Mouse (Mus musculus) retina, embryonic 14.5 days (tissue): ENCODE measurements around the gene Larp4b.
A peak's percentile ranks its signal among the peaks of the same experiment; 100 is the strongest.

Source experiments
- DNase-seq: peaks from one replicate; pipeline ENCODE4 v3.0.0-alpha.2; 2015; ENCODE audit warnings: low spot score

Larp4b gene

DNA sequence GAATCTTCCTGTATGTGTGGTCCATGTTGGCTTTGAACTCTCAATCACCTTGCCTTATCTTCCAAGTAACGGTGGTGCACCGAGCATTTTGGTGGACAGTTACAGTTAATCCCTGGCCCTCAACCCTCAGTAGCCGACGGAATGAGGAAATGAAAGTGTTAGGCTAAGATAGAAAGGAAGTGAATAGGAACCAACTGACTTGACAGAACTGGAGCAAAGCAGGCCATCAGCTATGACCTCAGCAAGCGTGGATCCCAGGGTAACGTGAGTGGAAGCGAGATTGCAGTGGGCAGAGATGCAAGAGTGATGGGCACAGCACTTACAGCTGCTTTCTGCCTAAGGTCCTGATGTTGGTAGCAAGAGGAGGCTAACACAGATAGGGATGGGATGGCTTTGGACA, 31.5 kb downstream of the Larp4b start:
- no peak for DNase-seq

- no peak for DNase-seq
These were observed 34.0 kb downstream of the Larp4b start for GRCm38 (mm10) chr13:9127715-9128114.

GRCm38 (mm10) chr13:9128707-9129314, 35.1 kb downstream of the Larp4b start:
- no peak for DNase-seq

DNA sequence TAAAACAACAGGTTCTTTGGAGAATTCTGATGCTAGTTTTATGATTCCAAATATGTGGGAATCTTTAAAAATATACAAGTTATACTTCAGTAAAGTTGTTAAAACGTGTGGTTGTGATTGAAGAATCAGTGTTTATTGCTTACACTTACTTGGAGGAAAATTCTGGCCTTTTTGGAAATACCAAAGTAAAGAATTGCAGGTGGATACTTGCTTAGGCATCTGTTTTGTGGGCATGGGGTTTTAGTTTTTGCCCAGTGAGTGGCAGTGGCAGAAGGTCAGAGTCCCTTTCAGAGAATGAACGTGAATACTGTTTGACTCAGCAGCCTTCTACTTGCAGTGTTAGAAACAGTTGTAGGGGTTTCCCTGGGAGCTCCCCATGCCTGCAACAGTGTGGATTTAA, 40.7 kb downstream of the Larp4b start:
- no peak for DNase-seq

DNA sequence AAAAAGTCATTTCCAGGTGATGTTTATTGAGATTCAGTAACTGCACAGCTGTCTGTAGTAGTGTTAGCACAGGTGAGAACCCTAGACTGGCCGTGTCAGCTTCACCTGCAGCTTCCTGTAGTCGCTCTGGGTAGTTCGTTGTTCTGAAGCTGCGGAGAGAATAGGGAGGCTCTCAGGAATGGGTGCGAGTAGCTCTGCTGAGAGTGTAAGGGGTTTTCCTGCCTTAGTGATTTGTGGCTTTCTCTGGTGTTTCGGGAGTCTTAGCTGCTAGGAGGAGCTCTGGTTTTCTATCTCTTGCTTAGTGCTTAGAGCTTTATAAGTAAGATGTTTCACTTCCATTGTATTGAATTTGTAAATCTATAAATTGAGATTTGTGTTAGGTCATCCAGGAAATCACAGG, 42.4 kb downstream of the Larp4b start:
- DNase-seq, result no peak

DNA sequence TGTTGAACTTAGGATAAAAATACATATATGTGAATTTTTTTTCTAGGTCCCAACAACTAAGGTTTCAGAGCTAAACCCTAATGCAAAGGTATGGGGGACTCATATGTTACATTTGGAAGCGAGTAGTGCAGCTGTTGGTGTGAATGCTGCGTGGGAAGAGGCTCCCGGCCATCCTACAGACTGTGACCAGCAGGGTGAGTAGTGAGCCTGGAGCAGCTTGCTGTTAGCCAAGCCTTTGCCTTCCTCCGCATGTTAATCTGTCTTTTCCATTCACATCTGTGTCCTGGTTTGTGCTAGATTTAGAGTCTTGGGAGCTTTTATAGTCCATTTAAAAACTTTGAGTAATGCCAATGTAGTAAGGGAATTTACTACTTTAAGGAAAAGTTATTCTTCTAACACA, 43.1 kb downstream of the Larp4b start:
- DNase-seq, result peak; percentile 40

DNA sequence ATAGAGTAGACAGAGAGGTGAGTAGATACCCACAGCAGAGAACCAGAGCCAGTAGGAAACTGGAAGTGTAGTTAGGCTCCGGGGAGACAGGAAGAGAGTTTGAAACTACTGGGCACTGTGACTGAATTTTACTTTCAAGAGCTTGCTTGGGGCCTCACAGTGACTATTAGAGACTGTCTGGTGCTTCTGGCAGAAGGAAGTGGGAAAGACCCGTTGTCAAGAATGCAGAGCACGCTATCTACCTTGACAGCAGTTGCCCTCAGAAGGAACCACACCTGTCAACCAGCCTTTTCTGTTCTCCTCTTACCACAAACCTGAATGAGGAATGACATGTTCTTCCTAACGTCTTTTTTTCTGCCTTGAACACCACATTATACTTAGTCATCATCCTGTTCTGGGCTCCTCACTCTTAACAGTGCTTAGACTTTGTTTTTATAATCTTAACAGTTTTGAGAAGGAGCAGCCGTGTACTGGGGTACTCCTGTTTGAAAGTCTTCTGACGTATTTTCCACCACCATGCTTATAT, 45.8 kb downstream of the Larp4b start:
- no peak for DNase-seq

- DNase-seq, result no peak
These were observed 46.5 kb downstream of the Larp4b start for GRCm38 (mm10) chr13:9140204-9140603.

DNA sequence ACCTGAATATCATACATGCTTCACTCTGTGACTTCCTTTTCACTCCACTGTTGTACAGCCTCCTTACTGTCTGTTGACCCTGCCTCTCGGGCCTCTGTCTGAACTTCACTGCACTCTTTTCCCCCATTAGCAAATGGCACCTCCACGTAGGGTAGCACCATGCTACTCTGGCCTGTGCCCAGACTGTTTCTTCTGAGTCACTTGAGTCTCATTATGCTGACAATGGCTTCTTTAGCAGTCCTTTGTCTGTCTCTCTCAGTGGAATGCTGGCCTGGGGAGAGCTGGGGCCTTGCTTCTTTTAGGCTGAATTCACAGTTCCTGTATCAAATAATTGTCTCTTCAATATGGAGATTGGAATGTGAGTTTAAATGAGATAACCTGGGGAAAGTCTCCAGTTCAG, 48.7 kb downstream of the Larp4b start:
- peak; percentile 56 for DNase-seq

- DNase-seq, result no peak
These were observed 55.1 kb downstream of the Larp4b start for GRCm38 (mm10) chr13:9148830-9149229.

- DNase-seq, result no peak
These were observed 56.0 kb downstream of the Larp4b start for GRCm38 (mm10) chr13:9149473-9150217.

DNA sequence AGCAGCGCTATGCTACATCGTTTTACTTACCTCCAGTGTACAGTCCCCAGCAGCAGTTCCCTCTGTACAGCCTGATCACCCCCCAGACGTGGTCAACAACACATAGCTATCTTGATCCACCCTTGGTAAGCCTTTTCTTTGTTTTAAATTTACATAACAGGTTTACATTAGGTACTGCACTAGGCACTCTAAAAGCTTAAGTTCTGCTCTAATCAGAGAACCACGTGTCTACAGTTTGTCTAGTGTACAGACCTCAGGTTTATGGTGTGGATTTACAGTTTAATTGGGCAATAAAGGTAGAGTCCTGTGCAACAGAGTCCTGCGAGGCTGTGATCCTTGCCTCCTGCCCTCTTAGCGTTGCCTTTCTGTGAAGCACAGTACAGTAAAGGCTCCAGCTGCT, 57.4 kb downstream of the Larp4b start:
- no peak for DNase-seq

DNA sequence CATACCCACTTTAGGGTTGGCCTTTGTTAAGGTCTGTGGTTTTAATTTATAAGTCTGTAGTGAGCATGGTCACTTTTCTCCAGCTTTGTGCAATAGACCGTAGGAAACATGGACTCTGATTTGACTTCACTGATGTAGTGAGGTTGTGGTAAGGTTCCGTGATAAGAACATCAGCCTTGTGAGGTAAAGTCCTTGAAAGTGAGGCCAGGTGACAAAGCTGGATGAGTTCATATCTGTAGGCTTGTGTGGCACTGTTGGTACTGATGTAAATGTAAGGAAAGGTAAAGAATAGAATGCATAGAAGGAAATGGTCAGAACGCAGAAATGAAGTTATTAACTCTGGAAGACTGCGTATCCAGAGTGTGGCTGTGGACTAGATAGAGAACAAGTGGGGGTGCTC, 57.9 kb downstream of the Larp4b start:
- no peak for DNase-seq

DNA sequence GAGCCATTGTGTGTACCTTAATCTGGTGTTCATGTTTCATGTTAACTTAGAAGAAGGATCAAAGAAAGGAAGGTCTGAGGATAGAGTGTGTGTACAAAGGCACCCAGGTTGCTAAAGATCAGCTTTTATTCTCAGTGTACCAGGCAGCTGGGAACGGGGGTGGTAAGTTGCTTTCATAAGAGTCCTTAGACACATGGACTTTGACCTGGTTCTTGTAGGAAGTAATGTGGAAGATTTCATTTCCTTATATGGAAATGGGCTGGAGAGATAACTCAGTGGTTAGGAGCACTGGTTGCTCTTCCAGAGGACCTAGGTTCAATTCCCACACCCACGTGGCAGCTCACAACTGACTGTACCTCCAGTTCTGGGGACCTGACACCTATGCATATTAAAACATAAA, 58.6 kb downstream of the Larp4b start:
- no peak for DNase-seq

GRCm38 (mm10) chr13:9153803-9154202, 60.1 kb downstream of the Larp4b start:
- DNase-seq, result no peak

- no peak for DNase-seq
These were observed 65.6 kb downstream of the Larp4b start for GRCm38 (mm10) chr13:9159282-9159681.

- no peak for DNase-seq
These were observed 69.2 kb downstream of the Larp4b start for GRCm38 (mm10) chr13:9162888-9163287.

- no peak for DNase-seq
These were observed 74.2 kb downstream of the Larp4b start for GRCm38 (mm10) chr13:9167842-9168241.

- no peak for DNase-seq
These were observed 75.9 kb downstream of the Larp4b start for GRCm38 (mm10) chr13:9169616-9170015.

GRCm38 (mm10) chr13:9170726-9171125, 77.0 kb downstream of the Larp4b start:
- no peak for DNase-seq

DNA sequence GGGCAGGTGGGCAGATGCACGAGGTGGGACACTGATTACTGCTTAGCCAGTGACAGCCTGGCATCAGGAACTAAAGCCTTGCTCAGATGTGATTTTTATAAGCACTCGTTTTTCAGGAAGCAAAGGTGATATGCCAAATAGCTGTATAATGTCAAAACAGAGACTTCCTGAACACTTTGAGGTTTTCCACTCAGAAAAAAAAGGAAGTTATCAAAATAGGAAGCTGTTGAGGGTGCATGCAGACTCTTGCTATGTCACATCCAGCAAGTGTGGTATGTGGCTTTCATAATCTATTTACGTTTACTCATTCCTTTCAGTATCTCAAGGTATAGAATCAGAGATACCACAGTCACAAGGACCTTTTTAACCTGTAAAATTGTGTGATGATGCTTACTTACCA, 79.7 kb downstream of the Larp4b start:
- no peak for DNase-seq

GRCm38 (mm10) chr13:9175171-9175570, 81.5 kb downstream of the Larp4b start:
- DNase-seq, result no peak

GRCm38 (mm10) chr13:9178270-9178669, 84.6 kb downstream of the Larp4b start:
- no peak for DNase-seq

DNA sequence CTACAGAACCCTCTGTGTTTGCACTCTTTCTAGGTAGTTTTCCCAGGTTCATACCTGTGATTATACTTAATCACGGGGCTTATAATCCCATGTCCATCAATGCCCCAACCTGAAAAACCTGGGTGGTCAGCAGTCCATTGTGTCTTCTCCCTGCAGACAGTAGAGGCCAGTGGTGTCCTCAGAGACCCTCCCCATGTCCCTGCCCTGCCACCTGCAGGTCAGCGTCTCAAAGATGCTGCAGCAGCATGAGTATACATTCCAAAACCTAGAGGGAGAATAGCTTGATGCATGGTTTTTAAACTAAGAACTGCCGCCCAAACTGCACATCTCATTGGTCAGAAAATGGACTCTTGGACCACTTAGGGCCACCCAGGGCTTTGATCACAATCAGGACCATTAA, 85.0 kb downstream of the Larp4b start:
- no peak for DNase-seq
